Mouse (Mus musculus) MEL (cell line): ENCODE results near the gene Gm10134. TPM values are rescaled to one million over a fixed set of nuclear protein-coding genes. Genes with fewer than 3 reads are reported as not detected.
A peak's percentile ranks its signal among the peaks of the same experiment; 100 is the strongest.

Experiments
- DNase-seq: peaks from one replicate; pipeline ENCODE4 v3.0.0; 2011; ENCODE audit warnings: low read depth, low spot score
- H3K27ac ChIP-seq: 2 replicates; pipeline ENCODE4 v1.5.1; 2012; ENCODE audit warnings: low read depth, mild to moderate bottlenecking, control low read depth, low read length, moderate library complexity; ENCODE audit not compliant: control insufficient read depth
- H3K27me3 ChIP-seq, 2 experiments: fragments of 150-350 bp in 1 of 2; sonication (generic) in 1 of 2; 2 replicates each; pipeline ENCODE4 v1.6.1; 2012; ENCODE audit warnings: low read length in 2 of 2, mild to moderate bottlenecking in 2 of 2, improper control_type of control experiment in 1 of 2, moderate library complexity in 1 of 2; ENCODE audit not compliant: insufficient read depth in 2 of 2, control insufficient read depth in 1 of 2
- H3K36me3 ChIP-seq, 2 experiments: 2 replicates each; pipeline ENCODE4 v1.6.1; 2012 to 2014; ENCODE audit warnings: low read length in 2 of 2, improper control_type of control experiment in 1 of 2, inconsistent platforms in 1 of 2, mild to moderate bottlenecking in 1 of 2; ENCODE audit not compliant: insufficient read depth in 2 of 2, control insufficient read depth in 1 of 2
- H3K4me1 ChIP-seq, 2 experiments: fragments of 150-350 bp in 1 of 2; sonication (generic) in 1 of 2; 2 replicates each; pipeline ENCODE4 v1.6.1; 2012; ENCODE audit warnings: low read length in 2 of 2, improper control_type of control experiment in 1 of 2, mild to moderate bottlenecking in 1 of 2; ENCODE audit not compliant: insufficient read depth in 2 of 2, control insufficient read depth in 1 of 2
- H3K4me3 ChIP-seq, 2 experiments: fragments of 150-350 bp in 1 of 2; sonication (generic) in 1 of 2; 2 replicates each; pipeline ENCODE4 v1.5.1; 2012; ENCODE audit warnings: low read depth in 2 of 2, low read length in 2 of 2, mild to moderate bottlenecking in 2 of 2, moderate library complexity in 2 of 2, control low read depth in 1 of 2, improper control_type of control experiment in 1 of 2; ENCODE audit not compliant: control insufficient read depth in 1 of 2, insufficient read depth in 1 of 2
- H3K79me2 ChIP-seq: 2 replicates; pipeline ENCODE4 v1.6.1; 2012; ENCODE audit warnings: mild to moderate bottlenecking, low read length, moderate library complexity; ENCODE audit not compliant: control insufficient read depth, poor library complexity, insufficient read depth
- H3K9ac ChIP-seq: 2 replicates; pipeline ENCODE4 v1.6.1; 2012; ENCODE audit warnings: low read depth, mild to moderate bottlenecking, control low read depth, low read length, moderate library complexity; ENCODE audit not compliant: control insufficient read depth, poor library complexity, severe bottlenecking
- H3K9me3 ChIP-seq: fragments of 150-350 bp; sonication (generic); replicated peaks from 2 replicates; pipeline ENCODE4 v1.6.1; 2012; ENCODE audit warnings: mild to moderate bottlenecking, low read length, improper control_type of control experiment, moderate library complexity; ENCODE audit not compliant: insufficient read depth
- BHLHE40 ChIP-seq: IDR thresholded peaks from 2 replicates; pipeline ENCODE4 v1.6.1; 2012; ENCODE audit warnings: low read depth, mild to moderate bottlenecking, inconsistent platforms, low read length, improper control_type of control experiment, borderline replicate concordance
- CHD1 ChIP-seq: IDR thresholded peaks from 2 replicates; pipeline ENCODE4 v1.6.1; 2012; ENCODE audit warnings: low read depth, mild to moderate bottlenecking, inconsistent platforms, low read length, improper control_type of control experiment
- CHD2 ChIP-seq: IDR thresholded peaks from 2 replicates; pipeline ENCODE4 v1.6.1; 2011; ENCODE audit warnings: low read length, improper control_type of control experiment
- CTCF ChIP-seq, 3 experiments: IDR thresholded peaks in 2 of 3; conservative IDR thresholded peaks in 1 of 3; 2 replicates each; pipeline ENCODE4 v1.5.1; 2011 to 2012; ENCODE audit warnings: low read length in 3 of 3, low read depth in 2 of 3, mild to moderate bottlenecking in 2 of 3, improper control_type of control experiment in 1 of 3, inconsistent platforms in 1 of 3, mixed read lengths in 1 of 3, moderate library complexity in 1 of 3; ENCODE audit not compliant: control insufficient read depth in 1 of 3, insufficient read depth in 1 of 3, poor library complexity in 1 of 3, severe bottlenecking in 1 of 3
- E2F4 ChIP-seq: IDR thresholded peaks from 2 replicates; pipeline ENCODE4 v1.6.1; 2011; ENCODE audit warnings: low read depth, low read length, improper control_type of control experiment, borderline replicate concordance
- ELF1 ChIP-seq: IDR thresholded peaks from 2 replicates; pipeline ENCODE4 v1.6.1; 2014; ENCODE audit warnings: low read depth, mild to moderate bottlenecking, inconsistent platforms, low read length, improper control_type of control experiment, moderate library complexity
- EP300 ChIP-seq, 2 experiments: IDR thresholded peaks; 2 replicates each; pipeline ENCODE4 v1.6.1; 2011; ENCODE audit warnings: improper control_type of control experiment in 2 of 2, low read length in 2 of 2, low read depth in 1 of 2, mild to moderate bottlenecking in 1 of 2
- ETS1 ChIP-seq: IDR thresholded peaks from 2 replicates; pipeline ENCODE4 v1.6.1; 2012; ENCODE audit warnings: low read depth, mild to moderate bottlenecking, inconsistent platforms, low read length, improper control_type of control experiment, moderate library complexity
- HCFC1 ChIP-seq: IDR thresholded peaks from 2 replicates; pipeline ENCODE4 v1.6.1; 2012; ENCODE audit warnings: low read depth, mild to moderate bottlenecking, inconsistent platforms, low read length, improper control_type of control experiment, moderate library complexity
- JUND ChIP-seq: IDR thresholded peaks from 2 replicates; pipeline ENCODE4 v1.6.1; 2011; ENCODE audit warnings: low read depth, mild to moderate bottlenecking, improper control_type of control experiment, low read length
- KAT2A ChIP-seq: conservative IDR thresholded peaks from 2 replicates; pipeline ENCODE4 v1.6.1; 2012; ENCODE audit warnings: low read depth, low read length, improper control_type of control experiment, inconsistent platforms
- MAFK ChIP-seq: IDR thresholded peaks from 2 replicates; pipeline ENCODE4 v1.6.1; 2011; ENCODE audit warnings: low read depth, mild to moderate bottlenecking, low read length, improper control_type of control experiment, borderline replicate concordance
- MAZ ChIP-seq: IDR thresholded peaks from 2 replicates; pipeline ENCODE4 v1.6.1; 2012; ENCODE audit warnings: low read depth, mild to moderate bottlenecking, inconsistent platforms, low read length, improper control_type of control experiment
- MEF2A ChIP-seq: IDR thresholded peaks from 2 replicates; pipeline ENCODE4 v1.6.1; 2014; ENCODE audit warnings: low read depth, mild to moderate bottlenecking, inconsistent platforms, low read length, improper control_type of control experiment; ENCODE audit not compliant: poor library complexity, insufficient replicate concordance, severe bottlenecking; ENCODE audit errors: extremely low read depth
- MXI1 ChIP-seq: IDR thresholded peaks from 2 replicates; pipeline ENCODE4 v1.6.1; 2011; ENCODE audit warnings: mild to moderate bottlenecking, low read depth, low read length, improper control_type of control experiment
- MYB ChIP-seq: IDR thresholded peaks from 2 replicates; pipeline ENCODE4 v1.6.1; 2011; ENCODE audit warnings: mild to moderate bottlenecking, low read depth, low read length, improper control_type of control experiment
- MYC ChIP-seq: IDR thresholded peaks from 2 replicates; pipeline ENCODE4 v1.6.1; 2011; ENCODE audit warnings: low read depth, mild to moderate bottlenecking, low read length, improper control_type of control experiment, moderate library complexity
- NELFE ChIP-seq: IDR thresholded peaks from 2 replicates; pipeline ENCODE4 v1.6.1; 2011; ENCODE audit warnings: low read depth, low read length, improper control_type of control experiment
- NRF1 ChIP-seq: IDR thresholded peaks from 2 replicates; pipeline ENCODE4 v1.6.1; 2014; ENCODE audit warnings: low read depth, mild to moderate bottlenecking, inconsistent platforms, low read length, improper control_type of control experiment, moderate library complexity; ENCODE audit not compliant: poor library complexity, insufficient read depth, severe bottlenecking
- POLR2AphosphoS2 ChIP-seq: IDR thresholded peaks from 2 replicates; pipeline ENCODE4 v1.6.1; 2011; ENCODE audit warnings: low read length, improper control_type of control experiment
- RAD21 ChIP-seq: IDR thresholded peaks from 2 replicates; pipeline ENCODE4 v1.6.1; 2011; ENCODE audit warnings: mild to moderate bottlenecking, low read depth, low read length, improper control_type of control experiment
- RCOR1 ChIP-seq: IDR thresholded peaks from 2 replicates; pipeline ENCODE4 v1.6.1; 2012; ENCODE audit warnings: low read depth, mild to moderate bottlenecking, inconsistent platforms, low read length, improper control_type of control experiment
- SIN3A ChIP-seq: IDR thresholded peaks from 2 replicates; pipeline ENCODE4 v1.6.1; 2012; ENCODE audit warnings: low read length, improper control_type of control experiment, inconsistent platforms
- SMC3 ChIP-seq: IDR thresholded peaks from 2 replicates; pipeline ENCODE4 v1.6.1; 2011; ENCODE audit warnings: low read depth, low read length, improper control_type of control experiment
- TAL1 ChIP-seq: IDR thresholded peaks from 2 replicates; pipeline ENCODE4 v1.6.1; 2012; ENCODE audit warnings: mild to moderate bottlenecking, inconsistent platforms, low read length, moderate library complexity, mixed read lengths
- TBP ChIP-seq: IDR thresholded peaks from 2 replicates; pipeline ENCODE4 v1.8.0; 2011; ENCODE audit warnings: low read depth, low read length, improper control_type of control experiment
- UBTF ChIP-seq: IDR thresholded peaks from 2 replicates; pipeline ENCODE4 v1.6.1; 2012; ENCODE audit warnings: low read depth, mild to moderate bottlenecking, inconsistent platforms, low read length, improper control_type of control experiment, moderate library complexity, borderline replicate concordance; ENCODE audit not compliant: insufficient read depth
- USF1 ChIP-seq: IDR thresholded peaks from 2 replicates; pipeline ENCODE4 v1.6.1; 2014; ENCODE audit warnings: low read depth, mild to moderate bottlenecking, inconsistent platforms, low read length, improper control_type of control experiment, moderate library complexity
- USF2 ChIP-seq, 2 experiments: IDR thresholded peaks; 2 replicates each; pipeline ENCODE4 v1.6.1; 2011 to 2012; ENCODE audit warnings: improper control_type of control experiment in 2 of 2, low read length in 2 of 2, borderline replicate concordance in 1 of 2, inconsistent platforms in 1 of 2, low read depth in 1 of 2, mild to moderate bottlenecking in 1 of 2; ENCODE audit not compliant: insufficient read depth in 1 of 2
- ZC3H11A ChIP-seq: IDR thresholded peaks from 2 replicates; pipeline ENCODE4 v1.6.1; 2012; ENCODE audit warnings: low read depth, mild to moderate bottlenecking, inconsistent platforms, low read length, improper control_type of control experiment
- ZKSCAN1 ChIP-seq: IDR thresholded peaks from 2 replicates; pipeline ENCODE4 v1.6.1; 2012; ENCODE audit warnings: low read depth, mild to moderate bottlenecking, inconsistent platforms, low read length, improper control_type of control experiment, moderate library complexity
- ZMIZ1 ChIP-seq: IDR thresholded peaks from 2 replicates; pipeline ENCODE4 v1.6.1; 2012; ENCODE audit warnings: low read depth, mild to moderate bottlenecking, inconsistent platforms, low read length, improper control_type of control experiment, moderate library complexity
- ZNF384 ChIP-seq: IDR thresholded peaks from 2 replicates; pipeline ENCODE4 v1.6.1; 2012; ENCODE audit warnings: low read depth, mild to moderate bottlenecking, inconsistent platforms, low read length, improper control_type of control experiment
- polyA plus RNA-seq, 2 experiments: library from polyadenylated mRNA; stranded (reverse) in 1 of 2; unstranded in 1 of 2; fragments of >175 nt in 1 of 2; fragments of >200 nt in 1 of 2; gene quantifications; 2 replicates each; pipeline versions ENCODE4 v1.2.1 to v1.2.4; 2012; ENCODE audit warnings: low replicate concordance in 2 of 2, low read depth in 1 of 2; ENCODE audit not compliant: insufficient read length in 2 of 2, insufficient read depth in 1 of 2, missing spikeins in 1 of 2
- total RNA-seq: library from RNA; depleted of rRNA; stranded (reverse); fragments of 300-350 nt; gene quantifications from 2 replicates; pipeline ENCODE4 v1.2.3, GENCODE M21; 2012

Gene Gm10134
- total and polyA plus RNA-seq, 3 experiments = not detected

DNA sequence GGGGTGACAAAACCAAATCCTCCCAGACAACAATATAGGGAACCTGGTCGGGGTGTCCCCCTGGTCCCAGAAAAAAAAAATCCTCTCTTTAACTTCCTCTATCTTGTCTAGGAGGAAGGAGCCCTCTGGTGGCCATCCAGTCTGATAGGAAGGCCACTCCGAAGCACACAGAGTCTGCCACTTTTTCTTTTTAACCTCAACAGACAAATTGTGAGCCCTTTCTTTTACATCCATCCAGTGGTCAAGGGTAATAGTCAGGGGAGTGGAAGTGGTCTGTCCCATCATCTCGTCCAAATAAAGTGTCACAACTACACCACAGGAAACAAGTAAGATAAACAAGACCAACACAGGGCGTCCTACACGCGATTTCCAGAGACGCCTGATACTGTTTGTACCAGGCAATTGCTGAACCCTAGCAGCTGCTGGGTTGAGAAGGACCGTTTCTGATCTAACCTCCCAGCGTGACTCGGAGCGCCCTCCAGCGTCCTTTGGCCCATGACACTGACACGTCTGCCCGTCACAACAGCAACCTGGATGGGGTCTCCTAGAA is 10.6 kb upstream of the Gm10134 start (continued):
- TF ChIP-seq MYC (0 out of 2 replicates have a peak, but pooled peaks have one; percentile 11), MXI1 (peak; percentile 66; the same call in 1 of the 2 replicates), MAFK (no peak), ZKSCAN1 (no peak; the same call in 1 of the 2 replicates), BHLHE40 (no peak), JUND (no peak), KAT2A (no peak), SMC3 (peak; percentile 40)

DNA sequence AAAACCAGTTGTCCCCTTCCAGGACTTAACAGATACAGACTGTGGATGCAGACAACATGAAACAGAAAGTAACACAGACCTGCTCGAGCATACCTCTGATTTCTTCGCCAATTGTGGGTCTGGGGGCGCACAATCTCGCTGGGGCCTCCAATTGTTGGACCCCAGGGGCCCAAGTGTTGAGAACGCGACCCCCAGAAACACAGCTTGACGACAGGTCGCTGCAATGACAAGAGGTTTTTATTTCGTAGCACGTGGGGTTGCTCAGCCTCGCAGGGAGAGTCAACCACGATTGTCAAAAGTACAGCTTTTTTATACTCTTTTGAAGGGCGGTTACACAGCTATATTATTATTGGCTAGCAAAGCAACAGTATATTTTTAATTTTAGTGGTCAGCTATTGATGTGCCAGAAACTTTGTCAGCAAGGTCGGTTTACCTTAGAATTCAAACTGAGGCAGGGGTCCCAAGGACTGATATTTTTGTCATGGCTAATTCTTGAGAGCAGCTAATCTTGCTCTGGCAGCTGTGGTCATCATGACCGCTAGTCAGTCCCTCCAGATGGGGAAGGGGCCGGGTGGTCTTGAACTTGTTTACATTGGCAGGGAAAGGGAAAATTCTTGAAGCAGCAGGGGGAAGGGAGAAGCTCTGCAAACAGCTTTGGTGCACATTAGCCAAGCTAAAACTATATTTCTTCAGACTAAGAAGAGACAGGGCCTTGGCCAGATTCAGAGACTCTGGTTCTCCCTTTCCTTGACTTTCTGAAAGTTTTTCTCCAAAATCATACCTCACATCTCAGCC is 9.9 kb upstream of the Gm10134 start:
- Histone ChIP-seq H3K27ac (peak overlapping the region; percentile 58), H3K4me3 (peak overlapping the region; percentile 70 to 86), H3K9ac (peak overlapping the region; percentile 75), H3K27me3 (no peaks in the 10 kb centered on the region), H3K36me3 (peaks cover 0 to 5% of the 10 kb centered on the region in 2 experiments; a peak in 1 of 4 replicates), H3K79me2 (no peaks in the 10 kb centered on the region), H3K9me3 (no peaks in the 10 kb centered on the region), H3K4me1 (peaks cover 5% of the 10 kb centered on the region in 2 experiments; a peak in 3 of 4 replicates)
- no peak for DNase-seq
- TF ChIP-seq MYB = no peak
- peak; percentile 26; the same call in 1 of the 2 replicates for TF ChIP-seq MYC
- TF ChIP-seq RCOR1 = no peak
- no peak for TF ChIP-seq MEF2A
- no peak for TF ChIP-seq HCFC1
- no peak for TF ChIP-seq CHD2
- no peak for TF ChIP-seq RAD21
- TF ChIP-seq POLR2AphosphoS2 = no peak
- TF ChIP-seq ELF1 = no peak
- TF ChIP-seq MAFK = no peak
- no peak for TF ChIP-seq E2F4
- no peak for TF ChIP-seq EP300 (IDR thresholded peaks at IDR 0.05; ENCODE audit: low read depth in 1 of 2, low read length in 2 of 2)
- TF ChIP-seq ETS1 = no peak
- TF ChIP-seq ZMIZ1 = no peak
- TF ChIP-seq NRF1 = no peak
- no peak for TF ChIP-seq ZC3H11A
- TF ChIP-seq CHD1 = no peak
- TF ChIP-seq USF2 (IDR thresholded peaks at IDR 0.05; ENCODE audit: borderline replicate concordance in 1 of 2, insufficient read depth in 1 of 2, low read depth in 1 of 2, low read length in 2 of 2) = no peak
- peak; percentile 27; the same call in 1 of the 2 replicates for TF ChIP-seq SIN3A
- TF ChIP-seq ZNF384 = no peak
- no peak; the same call in 1 of the 2 replicates for TF ChIP-seq TAL1
- TF ChIP-seq MXI1 = peak; percentile 84; the same call in 1 of the 2 replicates
- TF ChIP-seq UBTF = no peak
- TF ChIP-seq TBP = no peak
- TF ChIP-seq MAZ = no peak
- peak; percentile 23; the same call in 1 of the 2 replicates for TF ChIP-seq USF1
- no peak for TF ChIP-seq CTCF (IDR thresholded peaks at IDR 0.05 in 2 of 3, conservative IDR thresholded peaks at IDR 0.05 in 1 of 3; ENCODE audit: control insufficient read depth in 1 of 3, insufficient read depth in 1 of 3, low read depth in 2 of 3, low read length in 3 of 3, poor library complexity in 1 of 3, severe bottlenecking in 1 of 3)
- no peak for TF ChIP-seq NELFE
